Mouse (Mus musculus): ENCODE measurements around the gene Kcnq2. TPM values are rescaled to one million over a fixed set of nuclear protein-coding genes. Genes with fewer than 3 reads are reported as not detected.

Gene Kcnq2
- total RNA-seq, 2 experiments from 2014 or later, result not detected

GRCm38 (mm10) chr2:181078908-181079307, 56.2 kb downstream of the Kcnq2 start:
- Histone ChIP-seq H3K27ac (no peak overlapping the region), H3K4me3 (no peak overlapping the region)
- intact Hi-C loops (cut with DNase I), result loop anchor here (10.0 kb wide), 1 partner anchor 294 kb away; no protein-coding TSS in a partner anchor
- TF ChIP-seq CTCF (IDR thresholded peaks at IDR 0.05), result no peak
- DNase-seq, result no peak

GRCm38 (mm10) chr2:181075501-181075900, 59.6 kb downstream of the Kcnq2 start:
- no peak for TF ChIP-seq CTCF (IDR thresholded peaks at IDR 0.05)
- no peak overlapping the region for H3K4me3 ChIP-seq
- intact Hi-C loops (cut with DNase I), result loop anchor here (10.0 kb wide), 1 partner anchor 291 kb away; no protein-coding TSS in a partner anchor

GRCm38 (mm10) chr2:181072403-181072714, 62.7 kb downstream of the Kcnq2 start:
- DNase-seq, result no peak
- intact Hi-C loops (cut with DNase I), result loop anchor here (10.0 kb wide), 1 partner anchor 288 kb away; no protein-coding TSS in a partner anchor
- TF ChIP-seq CTCF (IDR thresholded peaks at IDR 0.05), result no peak
- Histone ChIP-seq H3K27ac (no peak overlapping the region), H3K4me3 (no peak overlapping the region)

More at GRCm38 (mm10) chr2:181075501-181075900, 59.6 kb downstream of the Kcnq2 start:
- no peak overlapping the region for H3K27ac ChIP-seq
- DNase-seq, result no peak

- Histone ChIP-seq H3K4me3 (no peak overlapping the region), H3K27ac (no peak overlapping the region)
- TF ChIP-seq CTCF (IDR thresholded peaks at IDR 0.05), result peak; percentile 95
- intact Hi-C loops (cut with DNase I), result loop anchor here (10.0 kb wide), 1 partner anchor 287 kb away; no protein-coding TSS in a partner anchor
- peak; percentile 79 for DNase-seq
Observed at GRCm38 (mm10) chr2:181071706-181072402, 63.2 kb downstream of the Kcnq2 start.

GRCm38 (mm10) chr2:181070136-181070535, 65.0 kb downstream of the Kcnq2 start:
- intact Hi-C loops (cut with DNase I), result loop anchor here (10.0 kb wide), 1 partner anchor 285 kb away; no protein-coding TSS in a partner anchor
- Histone ChIP-seq H3K27ac (no peak overlapping the region), H3K4me3 (no peak overlapping the region)
- no peak for DNase-seq
- no peak for TF ChIP-seq CTCF (IDR thresholded peaks at IDR 0.05)

GRCm38 (mm10) chr2:181068499-181068898, 66.6 kb downstream of the Kcnq2 start:
- intact Hi-C loops (cut with DNase I), result no loop called here
- no peak overlapping the region for H3K27ac ChIP-seq
- H3K4me3 ChIP-seq, result no peak overlapping the region
- no peak for DNase-seq
- no peak for TF ChIP-seq CTCF (IDR thresholded peaks at IDR 0.05)

GRCm38 (mm10) chr2:181065827-181066226, 69.3 kb downstream of the Kcnq2 start:
- no peak overlapping the region for H3K27ac ChIP-seq
- no peak for TF ChIP-seq CTCF (IDR thresholded peaks at IDR 0.05)
- no peak for DNase-seq
- no peak overlapping the region for H3K4me3 ChIP-seq
- intact Hi-C loops (cut with DNase I), result no loop called here

GRCm38 (mm10) chr2:181060127-181060526, 75.0 kb downstream of the Kcnq2 start:
- Histone ChIP-seq H3K4me3 (no peak overlapping the region), H3K27ac (no peak overlapping the region)
- peak; percentile 89 for TF ChIP-seq CTCF (IDR thresholded peaks at IDR 0.05)
- intact Hi-C loops (cut with DNase I), result loop anchor here (1.0 to 2.0 kb wide), 2 partner anchors 64 to 135 kb away; no protein-coding TSS in a partner anchor
- peak; percentile 81 for DNase-seq

GRCm38 (mm10) chr2:181058193-181058592, 76.9 kb downstream of the Kcnq2 start:
- Histone ChIP-seq H3K4me3 (no peak overlapping the region), H3K27ac (no peak overlapping the region)
- intact Hi-C loops (cut with DNase I), result no loop called here
- no peak for DNase-seq
- no peak for TF ChIP-seq CTCF (IDR thresholded peaks at IDR 0.05)

GRCm38 (mm10) chr2:181057341-181057740, 77.8 kb downstream of the Kcnq2 start:
- no peak for DNase-seq
- intact Hi-C loops (cut with DNase I), result no loop called here
- H3K4me3 ChIP-seq, result no peak overlapping the region
- no peak overlapping the region for H3K27ac ChIP-seq
- TF ChIP-seq CTCF (IDR thresholded peaks at IDR 0.05), result no peak

GRCm38 (mm10) chr2:181052171-181052570, 82.9 kb downstream of the Kcnq2 start:
- TF ChIP-seq CTCF (IDR thresholded peaks at IDR 0.05), result no peak
- no peak overlapping the region for H3K27ac ChIP-seq
- intact Hi-C loops (cut with DNase I), result no loop called here
- no peak for DNase-seq
- no peak overlapping the region for H3K4me3 ChIP-seq

GRCm38 (mm10) chr2:181048986-181049385, 86.1 kb downstream of the Kcnq2 start:
- no peak for TF ChIP-seq CTCF (IDR thresholded peaks at IDR 0.05)
- no peak overlapping the region for H3K4me3 ChIP-seq
- DNase-seq, result no peak
- intact Hi-C loops (cut with DNase I), result no loop called here
- no peak overlapping the region for H3K27ac ChIP-seq

GRCm38 (mm10) chr2:181048252-181048945, 86.7 kb downstream of the Kcnq2 start:
- Histone ChIP-seq H3K27ac (no peak overlapping the region), H3K4me3 (no peak overlapping the region)
- TF ChIP-seq CTCF (IDR thresholded peaks at IDR 0.05), result no peak
- peak; percentile 33 for DNase-seq
- intact Hi-C loops (cut with DNase I), result no loop called here
